Mouse (Mus musculus) urinary bladder, adult 18-20 months (tissue): ENCODE data around the gene Mapk9.

Experiments
- DNase-seq, 2 experiments: peaks; one replicate each; pipeline ENCODE4 v3.0.0; 2022; ENCODE audit warnings: low spot score in 2 of 2, mixed read lengths in 2 of 2

The Mapk9 gene

GRCm38 (mm10) chr11:49893806-49894205 is 47.3 kb downstream of the Mapk9 start:
- DNase-seq, result no peak

- no peak for DNase-seq
Measured at GRCm38 (mm10) chr11:49895966-49896590, 49.5 kb downstream of the Mapk9 start.

- DNase-seq, result no peak
Measured at GRCm38 (mm10) chr11:49900043-49900442, 53.5 kb downstream of the Mapk9 start.

GRCm38 (mm10) chr11:49900962-49901658 is 54.6 kb downstream of the Mapk9 start:
- DNase-seq, result no peak

GRCm38 (mm10) chr11:49901659-49902458 is 55.3 kb downstream of the Mapk9 start, which contains the start of gene Rasgef1c:
Rasgef1c (plus strand) TSS chr11:49901835.
- peak in 1 of 2 experiments; percentile 51 for DNase-seq

- peak; percentile 10 to 74 for DNase-seq
Measured at GRCm38 (mm10) chr11:49903333-49903732, 56.8 kb downstream of the Mapk9 start.

GRCm38 (mm10) chr11:49918521-49919180 is 72.1 kb downstream of the Mapk9 start:
- no peak for DNase-seq

- DNase-seq, result no peak
Measured at GRCm38 (mm10) chr11:49919304-49919703, 72.8 kb downstream of the Mapk9 start.

- no peak for DNase-seq
Measured at GRCm38 (mm10) chr11:49923539-49923938, 77.0 kb downstream of the Mapk9 start.

GRCm38 (mm10) chr11:49926183-49926582 is 79.6 kb downstream of the Mapk9 start:
- no peak for DNase-seq

GRCm38 (mm10) chr11:49927169-49927568 is 80.6 kb downstream of the Mapk9 start:
- DNase-seq, result no peak

GRCm38 (mm10) chr11:49927670-49928069 is 81.1 kb downstream of the Mapk9 start:
- no peak for DNase-seq

GRCm38 (mm10) chr11:49931037-49931625 is 84.6 kb downstream of the Mapk9 start:
- no peak for DNase-seq

GRCm38 (mm10) chr11:49931853-49932252 is 85.3 kb downstream of the Mapk9 start:
- no peak for DNase-seq

- no peak for DNase-seq
Measured at GRCm38 (mm10) chr11:49933811-49934210, 87.3 kb downstream of the Mapk9 start.

GRCm38 (mm10) chr11:49934322-49934721 is 87.8 kb downstream of the Mapk9 start:
- no peak for DNase-seq
